In the genomic region with DNA sequence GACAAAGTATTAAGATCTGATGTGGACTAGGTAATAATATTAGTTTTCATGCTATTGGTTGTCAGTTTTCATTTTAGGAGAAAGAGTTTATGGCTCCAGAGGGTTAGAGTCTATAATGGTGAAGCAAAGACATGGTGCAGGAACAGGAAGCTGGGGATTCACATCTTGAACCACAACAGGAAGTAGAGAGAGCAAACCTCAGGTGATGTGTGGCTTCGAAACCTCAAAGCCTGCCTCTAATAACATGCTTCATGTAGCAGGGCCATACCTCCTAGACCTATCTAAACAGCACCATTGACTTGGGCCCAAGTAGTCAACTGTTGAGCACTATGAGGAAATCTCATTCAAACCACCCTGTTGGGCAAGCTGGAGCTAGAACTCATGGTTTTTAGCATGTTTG, we compare ENCODE assay signal across 30 mouse cellular contexts. TPM values are rescaled to one million over a fixed set of nuclear protein-coding genes. Genes with fewer than 3 reads are reported as not detected.
DNase-seq lines count a peak whose midpoint lies in the region; ATAC-seq and TF ChIP-seq lines count a peak whose summit lies in the region.
"Had no signal": no experiment of that assay in that cellular context is flagged by ENCODE, and none has a peak within 500 bp of the region (broad histone marks: within the 10 kb centered on the region; RNA-seq: fewer than 3 reads in every experiment).

No protein-coding gene starts in this region.

- DNase-seq in A20 (ENCODE audit: low read depth, low spot score) (peak; percentile 12), CH12.LX (ENCODE audit: extremely low read depth) (peak; percentile 53)
- peak; percentile 2 for DNase-seq in splenic B cell, adult 2 months (ENCODE audit: low read depth, low spot score)
- no peak for DNase-seq in layer of hippocampus, adult 2 months (ENCODE audit: low spot score in 2 of 2)
- DNase-seq in urinary bladder, adult 18-20 months (ENCODE audit: low spot score in 2 of 2), result no peak
- DNase-seq: adrenal gland, adult 2 months; adrenal gland, postnatal 10 days; adrenal gland, postnatal 25 days; cerebellum, adult 11 months; cerebellum, adult 18-20 months; cerebellum, adult 8-10 months; cerebellum, adult 9-11 months; cerebellum, postnatal 14 days; cerebellum, postnatal 36 days; embryo, embryonic 11 days had no signal

- H3K79me2 ChIP-seq in CH12.LX (replicated peaks; ENCODE audit: control insufficient read depth, extremely low read depth, insufficient read depth, poor library complexity, severe bottlenecking), result no peaks in the 10 kb centered on the region

- H3K4me3 ChIP-seq in CH12.LX (replicated peaks in 1 of 3; ENCODE audit: low read depth in 2 of 3, low read length in 2 of 3, poor library complexity in 1 of 3), result no peak overlapping the region
- H3K4me3 ChIP-seq in layer of hippocampus, adult 2 months, result no peak overlapping the region
- H3K4me3 ChIP-seq in kidney, embryonic 16.5 days (ENCODE audit: low read length), result no peak overlapping the region
- H3K4me3 ChIP-seq: embryonic facial prominence, embryonic 13.5 days; embryonic facial prominence, embryonic 15.5 days; erythroblast, embryonic 14.5 days; forebrain, embryonic 10.5 days; forebrain, embryonic 13.5 days had no signal

- H3K4me1 ChIP-seq in CH12.LX (ENCODE audit: control insufficient read depth in 1 of 2, insufficient read depth in 2 of 2), result peaks cover 2 to 18% of the 10 kb centered on the region in 2 experiments; a peak in 3 of 4 replicates
- peaks cover 5% of the 10 kb centered on the region; the same call in 1 of the 2 replicates for H3K4me1 ChIP-seq in kidney, embryonic 16.5 days (ENCODE audit: insufficient read depth, low read length)

- no peak for TF ChIP-seq POLR2A in CH12.LX (IDR thresholded peaks at IDR 0.05; ENCODE audit: low read depth, low read length)

- TF ChIP-seq RAD21 in CH12.LX (IDR thresholded peaks at IDR 0.05; ENCODE audit: low read depth, low read length), result no peak

- TF ChIP-seq EP300 in CH12.LX (IDR thresholded peaks at IDR 0.05; ENCODE audit: low read length), result no peak

- no peaks in the 10 kb centered on the region for H3K27me3 ChIP-seq in CH12.LX (replicated peaks)
- peaks cover 2% of the 10 kb centered on the region; the same call in 1 of the 2 replicates for H3K27me3 ChIP-seq in splenic B cell, adult 2 months (ENCODE audit: control insufficient read depth, insufficient read depth, low read length, poor library complexity, severe bottlenecking)
- H3K27me3 ChIP-seq in kidney, embryonic 16.5 days (ENCODE audit: insufficient read depth, low read length), result peaks cover 10% of the 10 kb centered on the region

- dilution Hi-C loops in CH12.LX (cut with MboI; ENCODE audit: extremely low pct_ligation_motif_present, extremely low pct_unique_long_range_greater_than_20kb, low sequenced_read_pairs), result no loop called here

- no peak overlapping the region for H3K9ac ChIP-seq in CH12.LX (ENCODE audit: insufficient read depth, low read depth)
- no peak overlapping the region for H3K9ac ChIP-seq in kidney, embryonic 16.5 days (replicated peaks; ENCODE audit: low read length)
- H3K9ac ChIP-seq: embryonic facial prominence, embryonic 13.5 days; embryonic facial prominence, embryonic 15.5 days; forebrain, embryonic 13.5 days had no signal

- H3K9me3 ChIP-seq in CH12.LX (replicated peaks; ENCODE audit: low read length), result peaks cover 11% of the 10 kb centered on the region
- 0 out of 2 replicates have a peak, but pooled peaks cover 3% of the 10 kb centered on the region for H3K9me3 ChIP-seq in kidney, embryonic 16.5 days (ENCODE audit: low read length)
- H3K9me3 ChIP-seq: embryonic facial prominence, embryonic 13.5 days; embryonic facial prominence, embryonic 15.5 days; forebrain, embryonic 10.5 days had no signal

- no peaks in the 10 kb centered on the region for H3K36me3 ChIP-seq in CH12.LX (replicated peaks in 1 of 2; ENCODE audit: control insufficient read depth in 1 of 2, insufficient read depth in 1 of 2, low read length in 1 of 2)
- H3K36me3 ChIP-seq in splenic B cell, adult 2 months (ENCODE audit: control insufficient read depth, insufficient read depth, low read length, poor library complexity, severe bottlenecking), result no peaks in the 10 kb centered on the region
- no peaks in the 10 kb centered on the region for H3K36me3 ChIP-seq in kidney, embryonic 16.5 days (ENCODE audit: insufficient read depth, low read length)
- H3K36me3 ChIP-seq: embryonic facial prominence, embryonic 13.5 days; embryonic facial prominence, embryonic 15.5 days; forebrain, embryonic 10.5 days had no signal

- no peak for ATAC-seq in kidney, embryonic 16.5 days (ENCODE audit: low FRiP score, low TSS enrichment)
- ATAC-seq: CD4-positive, CD25-positive, alpha-beta regulatory T cell, adult 4 months; forebrain, embryonic 13.5 days; forebrain, embryonic 16.5 days had no signal

- in situ Hi-C loops in CH12.LX (cut with MboI; ENCODE audit: low pct_ligation_motif_present, low pct_unique_long_range_greater_than_20kb, low sequenced_read_pairs), result no loop called here

- 71% methylated on average over 1 of the region's 1 CpGs for WGBS in kidney, embryonic 16.5 days

- H3K27ac ChIP-seq in CH12.LX (ENCODE audit: insufficient read depth, low read depth), result no peak overlapping the region
- H3K27ac ChIP-seq in layer of hippocampus, adult 2 months, result no peak overlapping the region
- H3K27ac ChIP-seq in kidney, embryonic 16.5 days (ENCODE audit: low read length), result no peak overlapping the region
- H3K27ac ChIP-seq: embryonic facial prominence, embryonic 13.5 days; embryonic facial prominence, embryonic 15.5 days; forebrain, embryonic 10.5 days; forebrain, embryonic 13.5 days had no signal

- H3K4me2 ChIP-seq in CH12.LX (ENCODE audit: insufficient read depth, low read depth, poor library complexity, severe bottlenecking), result no peak overlapping the region
- no peak overlapping the region for H3K4me2 ChIP-seq in kidney, embryonic 16.5 days (replicated peaks; ENCODE audit: low read depth, low read length)
- H3K4me2 ChIP-seq: embryonic facial prominence, embryonic 13.5 days; embryonic facial prominence, embryonic 15.5 days; forebrain, embryonic 13.5 days had no signal

- TF ChIP-seq CTCF in CH12.LX (conservative IDR thresholded peaks at IDR 0.05 in 1 of 2, IDR thresholded peaks at IDR 0.05 in 1 of 2; ENCODE audit: low read depth in 2 of 2, low read length in 2 of 2), result no peak
- TF ChIP-seq CTCF in layer of hippocampus, adult 2 months (conservative IDR thresholded peaks at IDR 0.05), result no peak

TF ChIP-seq in CH12.LX, 34 proteins besides CTCF, POLR2A, EP300 and RAD21:
- no peak for TF ChIP-seq HCFC1 (IDR thresholded peaks at IDR 0.05; ENCODE audit: low read depth, low read length)
- TF ChIP-seq BHLHE40 (IDR thresholded peaks at IDR 0.05; ENCODE audit: low read depth, low read length), result peak; percentile 65

RNA-seq across cellular contexts. Expression of a gene that starts 3.1 kb away (rescaled TPM):
- total RNA-seq in CH12.LX (2012; rRNA removed), result 0.04 TPM in 2 replicates
- total RNA-seq in CH12.LX (2014; rRNA removed), result 0.05 and 0.07 TPM in 2 replicates
- polyA plus RNA-seq in CH12.LX (2012; ENCODE audit: insufficient read length, low read depth), result 0.46 and 0.86 TPM in 2 replicates
- 10 to 100 TPM; 53.2 to 56.6 TPM for total RNA-seq in layer of hippocampus, adult 2 months (2021)
- polyA plus RNA-seq in kidney, embryonic 16.5 days (2015; fragmentation: Nextera tagmentation; extraction: Ambion mirVana), result 0.17 and 0.23 TPM in 2 replicates
- total RNA-seq: MEL had no signal
- polyA plus RNA-seq: C2C12; erythroblast, embryonic 14.5 days had no signal

RNA-seq across cellular contexts. Expression of a gene that starts 46.5 kb away (rescaled TPM):
- total RNA-seq in CH12.LX (2012; rRNA removed), result not detected in 2 replicates
- total RNA-seq in CH12.LX (2014; rRNA removed), result not detected in 2 replicates
- not detected in 2 replicates for polyA plus RNA-seq in CH12.LX (2012; ENCODE audit: insufficient read length, low read depth)
- total RNA-seq in layer of hippocampus, adult 2 months (2021), result not detected
- polyA plus RNA-seq in kidney, embryonic 16.5 days (2015; fragmentation: Nextera tagmentation; extraction: Ambion mirVana), result not detected in 2 replicates
- total RNA-seq: adrenal gland, adult 2 months; adrenal gland, postnatal 10 days; adrenal gland, postnatal 25 days; adrenal gland, postnatal 4 days; common myeloid progenitor, adult 5-6 weeks; MEL had no signal
- polyA plus RNA-seq: adrenal gland, adult 2 months; brain, embryonic 14.5 days; C2C12; CD4-positive, CD25-positive, alpha-beta regulatory T cell, adult 4 months; embryonic facial prominence, embryonic 11.5 days; embryonic facial prominence, embryonic 13.5 days; embryonic facial prominence, embryonic 15.5 days; erythroblast, embryonic 14.5 days; forebrain, embryonic 10.5 days; forebrain, embryonic 13.5 days; forebrain, embryonic 16.5 days; frontal cortex, adult 2 months had no signal

Comparison
In these comparisons a context has a peak if more than half of its experiments do, and no peak if none do; other contexts are left out.
1. DNase-seq: peak in A20 (single experiment), CH12.LX (single experiment) and splenic B cell, adult 2 months (single experiment); none in layer of hippocampus, adult 2 months (0 of 2) and urinary bladder, adult 18-20 months (0 of 2).
2. RNA of a gene that starts 3.1 kb away (total RNA-seq): 53.2 to 56.6 TPM in layer of hippocampus, adult 2 months; 0.04 to 0.07 TPM in CH12.LX; every median in the first group is over 10 times any median in the second.